Mouse (Mus musculus) testis, adult 2 months (tissue): ENCODE data around the gene C1qtnf1. TPM values are rescaled to one million over a fixed set of nuclear protein-coding genes. Genes with fewer than 3 reads are reported as not detected.
A peak's percentile ranks its signal among the peaks of the same experiment; 100 is the strongest.
"Not testable (repeated sequence)": the region's sequence is repeated elsewhere in the genome, so short reads cannot be mapped to it uniquely, and the experiment has no call there.

ENCODE experiments used
- H3K27ac ChIP-seq: fragments of 200-500 bp; 2 replicates; pipeline ENCODE4 v1.5.1; 2012; ENCODE audit warnings: low read depth, low read length; ENCODE audit not compliant: control insufficient read depth, insufficient read depth
- H3K27me3 ChIP-seq: fragments of 200-500 bp; 2 replicates; pipeline ENCODE4 v1.6.1; 2012; ENCODE audit warnings: mild to moderate bottlenecking, low read length, moderate library complexity; ENCODE audit not compliant: control insufficient read depth, insufficient read depth
- H3K36me3 ChIP-seq: fragments of 200-500 bp; 2 replicates; pipeline ENCODE4 v1.6.1; 2012; ENCODE audit warnings: mild to moderate bottlenecking, low read length; ENCODE audit not compliant: control insufficient read depth, insufficient read depth
- H3K4me1 ChIP-seq: fragments of 200-500 bp; 2 replicates; pipeline ENCODE4 v1.6.1; 2012; ENCODE audit warnings: low read length; ENCODE audit not compliant: control insufficient read depth, insufficient read depth
- H3K4me3 ChIP-seq: fragments of 200-500 bp; 2 replicates; pipeline ENCODE4 v1.5.1; 2012; ENCODE audit warnings: low read depth, mild to moderate bottlenecking, low read length, moderate library complexity, mixed read lengths; ENCODE audit not compliant: control insufficient read depth
- CTCF ChIP-seq: fragments of 200-500 bp; IDR thresholded peaks from 2 replicates; pipeline ENCODE4 v1.5.1; 2012; ENCODE audit warnings: low read depth, mild to moderate bottlenecking, inconsistent platforms, low read length, moderate library complexity; ENCODE audit not compliant: control insufficient read depth, insufficient read depth, insufficient replicate concordance
- POLR2A ChIP-seq: fragments of 200-500 bp; IDR thresholded peaks from 2 replicates; pipeline ENCODE4 v1.6.1; 2012; ENCODE audit warnings: low read depth, mild to moderate bottlenecking, inconsistent platforms, low read length, moderate library complexity; ENCODE audit not compliant: control insufficient read depth
- polyA plus RNA-seq: library from polyadenylated mRNA; depleted of rRNA; stranded (reverse); fragments of >200 nt; gene quantifications from 2 replicates; pipeline ENCODE4 v1.2.3, GENCODE M21; 2012; rRNA removed

The C1qtnf1 gene
- polyA plus RNA-seq, result 1.9 and 2.5 TPM in 2 replicates

GRCm38 (mm10) chr11:118427986-118428385 lies at the start of gene C1qtnf1:
C1qtnf1 (plus strand) TSS chr11:118428203.
- no peak within 1 kb of the TSS; the same call in 1 of the 2 replicates for H3K27ac ChIP-seq
- TF ChIP-seq POLR2A (no peak), CTCF (no peak)
- no peaks in the 10 kb centered on the region for H3K27me3 ChIP-seq
- peak within 1 kb of the TSS; percentile 11 for H3K4me3 ChIP-seq
- no peaks in the 10 kb centered on the region for H3K36me3 ChIP-seq
- H3K4me1 ChIP-seq, result peaks cover 6% of the 10 kb centered on the region; the same call in 1 of the 2 replicates

GRCm38 (mm10) chr11:118378656-118379055 lies 49.3 kb upstream of the C1qtnf1 start:
- Histone ChIP-seq H3K27me3 (no peaks in the 10 kb centered on the region), H3K27ac (no peak overlapping the region), H3K36me3 (no peaks in the 10 kb centered on the region), H3K4me3 (no peak overlapping the region), H3K4me1 (peaks cover 4% of the 10 kb centered on the region)
- TF ChIP-seq POLR2A, result no peak
- TF ChIP-seq CTCF, result no peak

GRCm38 (mm10) chr11:118379251-118380009 lies 48.6 kb upstream of the C1qtnf1 start:
- Histone ChIP-seq H3K36me3 (no peaks in the 10 kb centered on the region), H3K4me1 (peaks cover 4% of the 10 kb centered on the region), H3K27me3 (no peaks in the 10 kb centered on the region), H3K27ac (no peak overlapping the region), H3K4me3 (no peak overlapping the region)
- TF ChIP-seq POLR2A (no peak), CTCF (peak; percentile 79; the same call in 1 of the 2 replicates)

GRCm38 (mm10) chr11:118387816-118388215 lies 40.2 kb upstream of the C1qtnf1 start:
- H3K36me3 ChIP-seq, H3K27me3 ChIP-seq, H3K4me3 ChIP-seq, H3K27ac ChIP-seq: not testable (repeated sequence)
- peaks cover 12% of the 10 kb centered on the region for H3K4me1 ChIP-seq

GRCm38 (mm10) chr11:118393991-118394390 lies 34.0 kb upstream of the C1qtnf1 start:
- Histone ChIP-seq H3K27ac (no peak overlapping the region), H3K4me3 (no peak overlapping the region), H3K4me1 (peaks cover 12% of the 10 kb centered on the region), H3K36me3 (no peaks in the 10 kb centered on the region), H3K27me3 (no peaks in the 10 kb centered on the region)
- TF ChIP-seq CTCF (no peak), POLR2A (no peak)

- H3K27me3 ChIP-seq, result no peaks in the 10 kb centered on the region
- no peak for TF ChIP-seq POLR2A
- H3K4me1 ChIP-seq, result peaks cover 12% of the 10 kb centered on the region
- no peaks in the 10 kb centered on the region for H3K36me3 ChIP-seq
- no peak overlapping the region for H3K27ac ChIP-seq
- H3K4me3 ChIP-seq, result no peak overlapping the region
Observed at GRCm38 (mm10) chr11:118394538-118394937, 33.5 kb upstream of the C1qtnf1 start.

- Histone ChIP-seq H3K27ac (no peak overlapping the region), H3K4me3 (no peak overlapping the region), H3K27me3 (no peaks in the 10 kb centered on the region), H3K4me1 (no peaks in the 10 kb centered on the region), H3K36me3 (no peaks in the 10 kb centered on the region)
- TF ChIP-seq CTCF (no peak), POLR2A (no peak)
Observed at GRCm38 (mm10) chr11:118397806-118398530, 30.0 kb upstream of the C1qtnf1 start.
